Mouse (Mus musculus) bone marrow, adult 2 months (tissue): ENCODE results near the gene Kcnh4. TPM values are rescaled to one million over a fixed set of nuclear protein-coding genes. Genes with fewer than 3 reads are reported as not detected.

Source experiments
- H3K27ac ChIP-seq: fragments of 200-500 bp; 2 replicates; pipeline ENCODE4 v1.5.1; 2012; ENCODE audit warnings: low read depth, mild to moderate bottlenecking, control low read depth, inconsistent platforms, low read length; ENCODE audit not compliant: control insufficient read depth, poor library complexity, insufficient read depth
- H3K4me1 ChIP-seq: fragments of 200-500 bp; 2 replicates; pipeline ENCODE4 v1.6.1; 2011; ENCODE audit warnings: low read length; ENCODE audit not compliant: control insufficient read depth, insufficient read depth
- H3K4me3 ChIP-seq: fragments of 200-500 bp; replicated peaks from 2 replicates; pipeline ENCODE3; 2011; ENCODE audit warnings: mild to moderate bottlenecking, low read depth, low read length, control low read depth; ENCODE audit not compliant: control insufficient read depth
- CTCF ChIP-seq: fragments of 200-500 bp; IDR thresholded peaks from 2 replicates; pipeline ENCODE4 v1.5.1; 2011; ENCODE audit warnings: low read length, control low read depth; ENCODE audit not compliant: control insufficient read depth, insufficient read depth
- POLR2A ChIP-seq: fragments of 200-500 bp; IDR thresholded peaks from 2 replicates; pipeline ENCODE4 v1.6.1; 2011; ENCODE audit warnings: low read depth, mild to moderate bottlenecking, control low read depth, low read length, borderline replicate concordance; ENCODE audit not compliant: control insufficient read depth
- WGBS: fragments of 180-500 bp; shearing (Covaris S2); methylation state at CpG from one replicate; pipeline ENCODE4 v1.1.7; 2018; 5-methylcytosine and 5-hydroxymethylcytosine counted together
- polyA plus RNA-seq: library from polyadenylated mRNA; stranded (reverse); fragments of >200 nt; gene quantifications from 2 replicates; pipeline ENCODE4 v1.2.4, GENCODE M21; 2011; ENCODE audit warnings: low replicate concordance; ENCODE audit not compliant: missing spikeins, insufficient read depth, insufficient read length

Gene Kcnh4
- polyA plus RNA-seq, 1 experiment = not detected

DNA sequence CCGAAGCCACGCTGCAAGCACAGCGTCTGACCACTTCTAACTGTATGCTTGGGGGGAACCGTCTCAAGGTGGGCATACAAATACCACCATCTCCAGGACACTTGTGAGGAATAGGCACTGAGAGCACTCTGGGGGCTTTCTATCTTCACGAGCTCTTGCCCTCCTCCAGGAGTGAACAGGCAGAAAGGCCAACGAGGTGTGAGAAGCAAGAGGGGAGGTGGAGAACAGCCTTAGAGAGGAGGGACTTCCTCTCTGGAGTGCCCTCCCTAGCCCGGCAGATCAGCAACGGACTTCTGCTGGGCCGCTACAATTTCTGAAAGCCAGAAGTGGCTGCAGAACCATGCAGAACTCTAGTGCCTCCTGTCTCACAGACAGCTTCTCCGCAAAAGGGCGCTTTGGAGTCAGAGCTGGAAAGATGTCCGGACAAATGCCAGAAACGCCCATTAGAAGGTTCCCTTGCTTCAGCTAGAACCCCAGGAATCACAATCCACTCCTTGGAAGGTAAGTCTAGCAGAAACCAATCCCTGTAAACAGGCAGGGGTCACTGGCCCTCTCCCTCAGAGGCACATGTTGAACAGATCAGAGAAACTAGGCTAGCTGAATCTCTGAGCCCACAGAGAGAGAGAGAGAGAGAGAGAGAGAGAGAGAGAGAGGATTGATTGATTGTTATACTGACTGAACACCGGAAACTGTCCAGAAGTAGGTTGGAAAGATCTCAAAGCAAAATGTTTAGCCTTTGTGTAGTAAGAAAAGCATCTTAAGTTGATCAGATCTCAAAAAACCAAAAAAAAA is 23.6 kb downstream of the Kcnh4 start:
- TF ChIP-seq POLR2A = no peak
- TF ChIP-seq CTCF = no peak
- Histone ChIP-seq H3K27ac (peak overlapping the region; percentile 62), H3K4me1 (peaks cover 5% of the 10 kb centered on the region; the same call in 1 of the 2 replicates), H3K4me3 (peak overlapping the region; percentile 84)
- 5% methylated on average over 14 of the region's 14 CpGs for WGBS

GRCm38 (mm10) chr11:100735134-100735865 is 24.4 kb downstream of the Kcnh4 start:
- peak overlapping the region; percentile 62 for H3K27ac ChIP-seq
- no peak for TF ChIP-seq POLR2A
- TF ChIP-seq CTCF = no peak
- 49% methylated on average over 9 of the region's 9 CpGs for WGBS
- peak overlapping the region; percentile 64 for H3K4me3 ChIP-seq
- H3K4me1 ChIP-seq = peaks cover 10% of the 10 kb centered on the region

DNA sequence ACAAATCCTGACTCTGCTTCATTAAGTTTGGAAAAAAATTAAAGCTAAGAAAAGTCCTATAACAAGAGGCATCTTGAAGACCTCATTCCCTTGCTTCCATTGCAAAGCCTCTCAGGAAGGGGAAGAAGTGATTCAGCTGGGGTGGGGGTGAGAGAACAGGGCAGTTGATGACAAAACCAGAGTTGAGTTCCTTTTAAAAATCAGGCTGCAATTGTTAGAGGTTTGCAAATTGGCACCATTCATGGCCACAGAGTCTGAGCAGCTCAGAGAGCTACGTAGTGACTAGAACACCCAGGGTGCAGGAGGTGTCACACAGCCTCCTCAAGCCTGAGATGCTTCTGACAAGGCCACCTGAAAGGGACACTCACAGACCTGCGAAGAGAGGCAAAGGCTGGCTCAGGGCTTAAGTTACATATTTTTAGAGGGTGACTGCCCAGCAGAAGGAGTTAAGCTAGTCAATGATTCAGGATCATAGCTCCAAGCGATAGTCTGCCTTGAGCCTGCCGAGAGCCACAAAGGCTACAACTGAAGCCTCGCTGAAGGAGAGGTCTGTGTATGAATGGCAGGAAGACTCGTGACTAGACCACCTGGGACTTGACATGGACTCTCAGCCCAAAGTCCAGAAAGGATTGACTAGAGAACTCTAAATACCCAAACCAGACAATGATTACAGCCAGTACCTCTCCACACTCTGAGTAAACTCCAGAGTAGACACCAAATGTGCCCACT is 29.1 kb downstream of the Kcnh4 start:
- 77% methylated on average over 6 of the region's 6 CpGs for WGBS
- no peak for TF ChIP-seq POLR2A
- no peak for TF ChIP-seq CTCF
- Histone ChIP-seq H3K4me3 (no peak overlapping the region), H3K4me1 (peaks cover 9% of the 10 kb centered on the region), H3K27ac (peak overlapping the region; percentile 24; the same call in 1 of the 2 replicates)

DNA sequence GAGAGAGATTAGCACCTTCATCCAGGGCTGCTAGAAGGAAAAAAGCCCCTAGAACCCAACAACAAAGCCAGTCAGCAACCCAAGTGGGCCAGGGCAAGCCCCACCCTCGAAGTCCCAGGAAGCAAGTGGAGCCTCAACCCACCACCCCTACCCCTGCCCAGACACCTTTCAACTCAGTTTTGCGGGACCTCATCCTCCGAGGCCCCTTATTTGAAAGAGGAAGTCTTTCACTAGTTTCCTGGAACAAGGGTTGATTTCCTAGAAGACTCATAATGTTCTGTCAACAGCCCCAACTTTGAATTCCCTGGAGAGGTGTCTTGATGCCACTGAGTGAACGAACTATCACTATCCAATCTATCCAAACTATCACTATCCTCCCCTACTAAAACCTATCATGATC is 29.8 kb downstream of the Kcnh4 start:
- Histone ChIP-seq H3K4me1 (peaks cover 9% of the 10 kb centered on the region), H3K27ac (no peak overlapping the region), H3K4me3 (no peak overlapping the region)
- 22% methylated on average over 4 of the region's 4 CpGs for WGBS
- no peak for TF ChIP-seq POLR2A
- no peak for TF ChIP-seq CTCF

GRCm38 (mm10) chr11:100728601-100729000 is 31.1 kb downstream of the Kcnh4 start:
- TF ChIP-seq CTCF (no peak), POLR2A (no peak)
- no peak overlapping the region for H3K4me3 ChIP-seq
- H3K4me1 ChIP-seq = peaks cover 14% of the 10 kb centered on the region
- 83% methylated on average over 6 of the region's 6 CpGs for WGBS
- H3K27ac ChIP-seq = no peak overlapping the region

- Histone ChIP-seq H3K27ac (no peak overlapping the region), H3K4me1 (peaks cover 18% of the 10 kb centered on the region), H3K4me3 (no peak overlapping the region)
- WGBS = 94% methylated on average over 3 of the region's 3 CpGs
- TF ChIP-seq CTCF (no peak), POLR2A (no peak)
Measured at GRCm38 (mm10) chr11:100727201-100727600, 32.5 kb downstream of the Kcnh4 start.

GRCm38 (mm10) chr11:100724919-100725512 is 34.7 kb downstream of the Kcnh4 start:
- TF ChIP-seq POLR2A (no peak), CTCF (no peak)
- Histone ChIP-seq H3K27ac (peak overlapping the region; percentile 4), H3K4me1 (peaks cover 18% of the 10 kb centered on the region), H3K4me3 (no peak overlapping the region)
- WGBS = 21% methylated on average over 5 of the region's 5 CpGs
